Mouse (Mus musculus): ENCODE measurements around the gene Wnk2. TPM values are rescaled to one million over a fixed set of nuclear protein-coding genes. Genes with fewer than 3 reads are reported as not detected.
A peak's percentile ranks its signal among the peaks of the same experiment; 100 is the strongest.

The Wnk2 gene
- polyA plus RNA-seq, 1 experiment from 2014 or later: 15.0 TPM

- Histone ChIP-seq H3K4me3 (no peak overlapping the region), H3K9me3 (replicated peaks) (no peaks in the 10 kb centered on the region), H3K36me3 (ENCODE audit: poor library complexity, severe bottlenecking) (peaks cover 11% of the 10 kb centered on the region; the same call in 1 of the 2 replicates), H3K4me1 (peaks cover 3% of the 10 kb centered on the region), H3K4me2 (no peak overlapping the region), H3K9ac (no peak overlapping the region), H3K27me3 (no peaks in the 10 kb centered on the region), H3K27ac (no peak overlapping the region)
- no peak for ATAC-seq
- WGBS: 89% methylated on average over 8 of the region's 8 CpGs
Observed at GRCm38 (mm10) chr13:49108119-49108846, 39.5 kb downstream of the Wnk2 start.

DNA sequence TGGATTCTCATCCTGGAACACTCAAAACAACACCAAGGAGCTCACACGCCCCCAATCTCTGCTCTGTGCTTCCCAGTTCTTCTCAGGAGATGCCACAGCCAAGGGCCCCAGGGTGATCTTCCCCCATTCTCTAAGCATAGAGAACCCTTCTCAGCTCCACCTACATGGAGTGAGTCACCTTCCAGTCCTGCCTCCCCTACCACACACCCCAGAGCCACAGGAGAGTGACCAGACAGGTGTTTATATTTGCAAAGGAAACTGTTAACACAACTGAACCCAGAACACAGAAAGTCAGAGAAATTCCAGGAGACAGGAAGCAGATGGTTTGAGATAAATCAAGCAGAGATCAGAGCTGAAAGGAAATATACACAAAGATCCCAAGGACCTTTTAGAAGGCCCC is 43.9 kb downstream of the Wnk2 start:
- WGBS: 84% methylated on average over 1 of the region's 1 CpGs

GRCm38 (mm10) chr13:49103235-49103634 is 44.6 kb downstream of the Wnk2 start:
- H3K27ac ChIP-seq: peak overlapping the region; percentile 27; the same call in 1 of the 2 replicates
- WGBS: 77% methylated on average over 7 of the region's 7 CpGs
- no peak for ATAC-seq

More for the DNA sequence above, 43.9 kb downstream of the Wnk2 start:
- Histone ChIP-seq H3K9me3 (replicated peaks) (no peaks in the 10 kb centered on the region), H3K9ac (no peak overlapping the region), H3K36me3 (ENCODE audit: poor library complexity, severe bottlenecking) (peaks cover 37% of the 10 kb centered on the region), H3K4me2 (no peak overlapping the region), H3K4me3 (no peak overlapping the region), H3K4me1 (peaks cover 24% of the 10 kb centered on the region), H3K27me3 (no peaks in the 10 kb centered on the region), H3K27ac (peak overlapping the region; percentile 27; the same call in 1 of the 2 replicates)
- no peak for ATAC-seq

DNA sequence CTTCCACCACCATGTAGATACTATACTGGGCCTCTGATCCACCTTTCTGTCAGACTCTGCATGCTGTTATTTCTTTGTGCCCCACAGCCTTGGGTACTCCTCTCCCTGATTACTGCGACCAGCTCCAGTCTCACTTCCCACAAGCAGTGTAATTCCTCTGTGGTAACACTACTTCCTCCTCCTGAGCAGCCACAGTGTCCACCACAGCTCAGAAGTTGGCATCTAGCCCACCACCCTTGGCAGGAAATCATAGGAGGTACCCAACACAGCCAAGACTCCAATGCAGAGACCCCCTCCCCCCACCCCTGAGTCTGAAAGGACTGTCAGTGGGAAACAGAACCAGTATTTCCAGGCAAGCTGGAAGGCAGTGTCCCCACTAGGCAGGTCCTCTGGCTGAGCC is 47.4 kb downstream of the Wnk2 start:
- no peak overlapping the region for H3K4me2 ChIP-seq
- H3K4me3 ChIP-seq: no peak overlapping the region
- no peak overlapping the region for H3K27ac ChIP-seq
- H3K9me3 ChIP-seq (replicated peaks): no peaks in the 10 kb centered on the region
- WGBS: 78% methylated on average over 1 of the region's 1 CpGs
- H3K27me3 ChIP-seq: no peaks in the 10 kb centered on the region
- H3K36me3 ChIP-seq (ENCODE audit: poor library complexity, severe bottlenecking): peaks cover 51% of the 10 kb centered on the region
- H3K9ac ChIP-seq: no peak overlapping the region
- ATAC-seq: peak; percentile 60
- peaks cover 24% of the 10 kb centered on the region for H3K4me1 ChIP-seq

More at GRCm38 (mm10) chr13:49103235-49103634, 44.6 kb downstream of the Wnk2 start:
- Histone ChIP-seq H3K4me2 (no peak overlapping the region), H3K4me3 (no peak overlapping the region), H3K9ac (no peak overlapping the region; the same call in 1 of the 2 replicates), H3K4me1 (peaks cover 24% of the 10 kb centered on the region), H3K36me3 (ENCODE audit: poor library complexity, severe bottlenecking) (peaks cover 44% of the 10 kb centered on the region), H3K27me3 (no peaks in the 10 kb centered on the region), H3K9me3 (replicated peaks) (no peaks in the 10 kb centered on the region)

GRCm38 (mm10) chr13:49096826-49097225 is 51.0 kb downstream of the Wnk2 start:
- ATAC-seq: no peak
- H3K4me3 ChIP-seq: no peak overlapping the region
- H3K9me3 ChIP-seq (replicated peaks): no peaks in the 10 kb centered on the region
- H3K4me2 ChIP-seq: no peak overlapping the region
- WGBS: 96% methylated on average over 4 of the region's 4 CpGs
- peaks cover 85% of the 10 kb centered on the region for H3K36me3 ChIP-seq (ENCODE audit: poor library complexity, severe bottlenecking)
- no peak overlapping the region for H3K27ac ChIP-seq
- no peak overlapping the region for H3K9ac ChIP-seq
- no peaks in the 10 kb centered on the region for H3K27me3 ChIP-seq
- peaks cover 16% of the 10 kb centered on the region for H3K4me1 ChIP-seq

- ATAC-seq: no peak
Observed at GRCm38 (mm10) chr13:49094667-49095066, 53.1 kb downstream of the Wnk2 start.

GRCm38 (mm10) chr13:49093471-49093891 is 54.3 kb downstream of the Wnk2 start:
- Histone ChIP-seq H3K27me3 (no peaks in the 10 kb centered on the region), H3K4me3 (no peak overlapping the region), H3K4me1 (no peaks in the 10 kb centered on the region), H3K27ac (no peak overlapping the region), H3K4me2 (no peak overlapping the region), H3K9me3 (replicated peaks) (no peaks in the 10 kb centered on the region), H3K9ac (no peak overlapping the region), H3K36me3 (ENCODE audit: poor library complexity, severe bottlenecking) (peaks cover 87% of the 10 kb centered on the region)
- 83% methylated on average over 9 of the region's 9 CpGs for WGBS
- ATAC-seq: no peak

More at GRCm38 (mm10) chr13:49094667-49095066, 53.1 kb downstream of the Wnk2 start:
- H3K4me1 ChIP-seq: no peaks in the 10 kb centered on the region
- no peak overlapping the region for H3K4me2 ChIP-seq
- WGBS: 80% methylated on average over 6 of the region's 6 CpGs
- no peaks in the 10 kb centered on the region for H3K27me3 ChIP-seq
- H3K9me3 ChIP-seq (replicated peaks): no peaks in the 10 kb centered on the region
- H3K4me3 ChIP-seq: no peak overlapping the region
- no peak overlapping the region for H3K9ac ChIP-seq
- H3K27ac ChIP-seq: no peak overlapping the region
- H3K36me3 ChIP-seq (ENCODE audit: poor library complexity, severe bottlenecking): peaks cover 87% of the 10 kb centered on the region

- Histone ChIP-seq H3K4me1 (no peaks in the 10 kb centered on the region), H3K4me3 (no peak overlapping the region), H3K4me2 (no peak overlapping the region), H3K27me3 (no peaks in the 10 kb centered on the region), H3K36me3 (ENCODE audit: poor library complexity, severe bottlenecking) (peaks cover 90% of the 10 kb centered on the region), H3K9ac (no peak overlapping the region), H3K9me3 (replicated peaks) (no peaks in the 10 kb centered on the region), H3K27ac (no peak overlapping the region)
- no peak for ATAC-seq
- WGBS: 86% methylated on average over 9 of the region's 9 CpGs
Observed at GRCm38 (mm10) chr13:49092596-49092995, 55.2 kb downstream of the Wnk2 start.

DNA sequence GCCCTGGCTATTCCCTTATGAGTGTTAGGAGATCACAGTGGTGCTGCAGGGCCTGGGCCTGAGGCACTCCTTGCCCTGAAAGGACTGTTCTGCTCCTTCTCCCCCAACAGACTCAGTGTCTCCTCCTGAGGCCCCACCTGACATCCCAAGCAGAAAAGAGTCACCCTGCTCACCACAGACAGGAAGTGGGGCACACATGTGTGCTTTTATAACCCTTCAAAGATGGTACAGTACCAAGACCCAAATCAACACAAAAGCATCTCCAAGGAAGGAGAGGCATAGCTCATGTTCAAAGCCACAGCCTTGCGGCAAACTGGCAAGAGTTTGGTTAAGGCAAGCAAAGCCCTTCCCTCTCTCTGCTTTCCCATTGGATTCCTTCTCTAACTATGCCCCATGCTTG is 57.6 kb downstream of the Wnk2 start:
- ATAC-seq: no peak
- Histone ChIP-seq H3K27me3 (no peaks in the 10 kb centered on the region), H3K36me3 (ENCODE audit: poor library complexity, severe bottlenecking) (peaks cover 87% of the 10 kb centered on the region), H3K4me3 (no peak overlapping the region), H3K27ac (no peak overlapping the region), H3K4me1 (no peaks in the 10 kb centered on the region), H3K9ac (no peak overlapping the region), H3K9me3 (replicated peaks) (no peaks in the 10 kb centered on the region), H3K4me2 (no peak overlapping the region)
- WGBS: 100% methylated on average over 1 of the region's 1 CpGs

- Histone ChIP-seq H3K27me3 (no peaks in the 10 kb centered on the region), H3K27ac (no peak overlapping the region), H3K9me3 (replicated peaks) (no peaks in the 10 kb centered on the region), H3K9ac (no peak overlapping the region), H3K36me3 (ENCODE audit: poor library complexity, severe bottlenecking) (peaks cover 87% of the 10 kb centered on the region), H3K4me3 (no peak overlapping the region), H3K4me1 (no peaks in the 10 kb centered on the region; the same call in 1 of the 2 replicates), H3K4me2 (no peak overlapping the region)
- ATAC-seq: no peak
- 97% methylated on average over 6 of the region's 6 CpGs for WGBS
Observed at GRCm38 (mm10) chr13:49088874-49089273, 58.9 kb downstream of the Wnk2 start.

DNA sequence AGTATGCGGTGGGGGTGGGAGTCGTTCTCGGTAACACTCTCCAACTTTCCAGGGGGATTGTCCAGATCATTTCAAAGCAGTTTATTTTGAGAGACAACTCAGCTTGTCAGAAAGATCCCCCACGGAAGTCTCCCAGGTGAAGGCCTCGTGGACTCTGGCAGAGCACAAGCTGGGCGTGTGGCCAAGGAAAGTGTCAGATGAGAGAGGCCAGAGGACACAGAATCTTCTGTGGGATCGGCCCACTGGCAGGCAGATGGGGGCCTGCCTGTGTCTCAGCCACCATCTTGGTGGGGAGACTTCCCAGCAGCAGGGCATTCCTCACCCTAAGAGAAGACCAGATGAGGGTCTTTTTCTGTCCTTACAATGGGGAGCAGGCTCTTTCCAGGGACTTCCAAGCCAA is 60.4 kb downstream of the Wnk2 start:
- Histone ChIP-seq H3K9ac (no peak overlapping the region), H3K4me1 (peaks cover 5% of the 10 kb centered on the region), H3K4me2 (no peak overlapping the region), H3K27me3 (no peaks in the 10 kb centered on the region), H3K4me3 (no peak overlapping the region), H3K27ac (no peak overlapping the region), H3K9me3 (replicated peaks) (no peaks in the 10 kb centered on the region), H3K36me3 (ENCODE audit: poor library complexity, severe bottlenecking) (peaks cover 88% of the 10 kb centered on the region)
- 78% methylated on average over 7 of the region's 7 CpGs for WGBS
- ATAC-seq: no peak

GRCm38 (mm10) chr13:49086431-49086830 is 61.4 kb downstream of the Wnk2 start:
- WGBS: 86% methylated on average over 4 of the region's 4 CpGs

DNA sequence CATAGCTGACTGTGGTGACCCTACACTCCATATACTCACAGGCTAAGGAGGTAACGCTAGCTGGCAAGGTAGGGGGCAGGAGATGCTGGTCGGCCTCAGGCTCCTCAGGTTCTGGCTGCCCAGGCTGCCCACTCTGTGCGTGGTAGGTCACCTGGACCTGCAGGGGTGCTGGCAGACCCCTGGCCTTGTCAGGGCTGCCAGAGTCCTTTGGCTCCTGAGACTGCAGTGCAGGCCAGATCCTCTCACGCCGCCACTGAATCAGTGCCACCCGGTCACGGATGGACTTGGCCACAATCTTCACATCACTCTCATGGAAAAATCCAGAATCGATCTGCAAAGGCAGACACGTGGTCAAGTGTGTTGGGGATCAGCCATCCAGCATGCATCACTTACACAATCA is 62.6 kb downstream of the Wnk2 start:
- WGBS: 97% methylated on average over 9 of the region's 9 CpGs
- no peak overlapping the region for H3K9ac ChIP-seq
- no peak overlapping the region for H3K27ac ChIP-seq
- ATAC-seq: no peak
- peaks cover 15% of the 10 kb centered on the region for H3K4me1 ChIP-seq
- no peak overlapping the region for H3K4me3 ChIP-seq
- H3K27me3 ChIP-seq: no peaks in the 10 kb centered on the region
- H3K4me2 ChIP-seq: no peak overlapping the region
- H3K36me3 ChIP-seq (ENCODE audit: poor library complexity, severe bottlenecking): peaks cover 80% of the 10 kb centered on the region
- H3K9me3 ChIP-seq (replicated peaks): no peaks in the 10 kb centered on the region

More at GRCm38 (mm10) chr13:49086431-49086830, 61.4 kb downstream of the Wnk2 start:
- Histone ChIP-seq H3K27ac (no peak overlapping the region), H3K27me3 (no peaks in the 10 kb centered on the region), H3K9me3 (replicated peaks) (no peaks in the 10 kb centered on the region), H3K4me1 (peaks cover 15% of the 10 kb centered on the region), H3K9ac (no peak overlapping the region), H3K4me2 (no peak overlapping the region), H3K36me3 (ENCODE audit: poor library complexity, severe bottlenecking) (peaks cover 86% of the 10 kb centered on the region), H3K4me3 (no peak overlapping the region)
- no peak for ATAC-seq
